7 mouse cellular contexts compared by ENCODE assay signal in the genomic region with DNA sequence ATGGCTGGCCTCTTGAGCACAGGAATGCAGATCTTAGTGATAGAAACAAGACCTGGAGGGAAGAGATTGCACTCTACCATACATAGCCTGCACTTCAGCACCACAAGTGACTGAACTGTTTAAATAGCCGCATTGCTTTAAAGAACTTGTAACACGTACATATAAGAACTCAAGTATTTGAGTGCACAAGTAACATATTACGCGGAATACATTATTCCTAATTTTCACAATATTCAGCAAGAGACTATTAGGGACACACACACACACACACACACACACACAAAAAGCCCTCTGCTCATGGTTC. TPM values are rescaled to one million over a fixed set of nuclear protein-coding genes. Genes with fewer than 3 reads are reported as not detected.
DNase-seq lines count a peak whose midpoint lies in the region; ATAC-seq and TF ChIP-seq lines count a peak whose summit lies in the region.

No protein-coding gene starts in this region.

- peak overlapping the region; percentile 70 for H3K4me2 ChIP-seq in lung, postnatal 0 days (replicated peaks; ENCODE audit: low read depth, low read length)
- H3K4me2 ChIP-seq in forebrain, embryonic 13.5 days: peak overlapping the region; percentile 71
- peak overlapping the region; percentile 67 for H3K4me2 ChIP-seq in limb, embryonic 15.5 days
- peak overlapping the region; percentile 67 for H3K4me2 ChIP-seq in stomach, embryonic 15.5 days

- TF ChIP-seq EP300 in lung, postnatal 0 days (IDR thresholded peaks at IDR 0.05): peak; percentile 75

- H3K4me1 ChIP-seq in lung, postnatal 0 days (ENCODE audit: insufficient read depth, low read depth, low read length): peaks cover 14% of the 10 kb centered on the region; the same call in 1 of the 2 replicates
- peaks cover 36% of the 10 kb centered on the region for H3K4me1 ChIP-seq in forebrain, embryonic 13.5 days
- H3K4me1 ChIP-seq in limb, embryonic 15.5 days: peaks cover 27% of the 10 kb centered on the region
- H3K4me1 ChIP-seq in stomach, embryonic 15.5 days: peaks cover 20% of the 10 kb centered on the region

- no peaks in the 10 kb centered on the region for H3K27me3 ChIP-seq in lung, postnatal 0 days (replicated peaks; ENCODE audit: insufficient read depth, low read length)
- no peaks in the 10 kb centered on the region for H3K27me3 ChIP-seq in forebrain, embryonic 13.5 days
- no peaks in the 10 kb centered on the region for H3K27me3 ChIP-seq in limb, embryonic 15.5 days
- no peaks in the 10 kb centered on the region for H3K27me3 ChIP-seq in stomach, embryonic 15.5 days (replicated peaks)

- H3K27ac ChIP-seq in lung, postnatal 0 days (ENCODE audit: low read length): peak overlapping the region; percentile 90
- H3K27ac ChIP-seq in forebrain, embryonic 13.5 days: 0 out of 2 replicates have a peak overlapping the region, but pooled peaks have one; percentile 37
- peak overlapping the region; percentile 79 for H3K27ac ChIP-seq in limb, embryonic 15.5 days
- H3K27ac ChIP-seq in stomach, embryonic 15.5 days: peak overlapping the region; percentile 74

- H3K36me3 ChIP-seq in lung, postnatal 0 days (ENCODE audit: insufficient read depth, low read length): no peaks in the 10 kb centered on the region
- H3K36me3 ChIP-seq in forebrain, embryonic 13.5 days (ENCODE audit: poor library complexity, severe bottlenecking): no peaks in the 10 kb centered on the region
- no peaks in the 10 kb centered on the region for H3K36me3 ChIP-seq in limb, embryonic 15.5 days
- H3K36me3 ChIP-seq in stomach, embryonic 15.5 days: no peaks in the 10 kb centered on the region

- H3K9ac ChIP-seq in lung, postnatal 0 days (replicated peaks; ENCODE audit: low read depth): peak overlapping the region; percentile 88; the same call in 1 of the 2 replicates
- peak overlapping the region; percentile 90 for H3K9ac ChIP-seq in forebrain, embryonic 13.5 days
- H3K9ac ChIP-seq in limb, embryonic 15.5 days: 0 out of 2 replicates have a peak overlapping the region, but pooled peaks have one; percentile 18
- H3K9ac ChIP-seq in stomach, embryonic 15.5 days: peak overlapping the region; percentile 26

- no peaks in the 10 kb centered on the region for H3K9me3 ChIP-seq in lung, postnatal 0 days (ENCODE audit: low read length)
- no peaks in the 10 kb centered on the region for H3K9me3 ChIP-seq in forebrain, embryonic 13.5 days (replicated peaks)
- H3K9me3 ChIP-seq in limb, embryonic 15.5 days: no peaks in the 10 kb centered on the region
- no peaks in the 10 kb centered on the region for H3K9me3 ChIP-seq in stomach, embryonic 15.5 days

- 0 out of 2 replicates have a peak, but pooled peaks have one; percentile 3 for ATAC-seq in lung, postnatal 0 days
- ATAC-seq in forebrain, embryonic 13.5 days: no peak
- ATAC-seq in limb, embryonic 15.5 days (ENCODE audit: insufficient number of reproducible peaks, low FRiP score, low TSS enrichment, low read depth): no peak
- no peak for ATAC-seq in stomach, embryonic 15.5 days (ENCODE audit: insufficient read depth, low FRiP score, low read depth)

- peak; percentile 80 for DNase-seq in lung, postnatal 0 days (ENCODE audit: low spot score)
- DNase-seq in lung, postnatal 36 days: no peak
- no peak for DNase-seq in gastrocnemius, adult 18-20 months (ENCODE audit: low spot score)
- DNase-seq in adrenal gland, postnatal 25 days: no peak

- H3K4me3 ChIP-seq in lung, postnatal 0 days (ENCODE audit: low read depth, low read length): peak overlapping the region; percentile 93
- peak overlapping the region; percentile 89 for H3K4me3 ChIP-seq in forebrain, embryonic 13.5 days
- H3K4me3 ChIP-seq in limb, embryonic 15.5 days: peak overlapping the region; percentile 92
- peak overlapping the region; percentile 94 for H3K4me3 ChIP-seq in stomach, embryonic 15.5 days (replicated peaks)

- 30% methylated on average over 4 of the region's 4 CpGs for WGBS in lung, postnatal 0 days
- 80% methylated on average over 4 of the region's 4 CpGs for WGBS in forebrain, embryonic 13.5 days
- 66% methylated on average over 4 of the region's 4 CpGs for WGBS in limb, embryonic 15.5 days
- 62% methylated on average over 4 of the region's 4 CpGs for WGBS in stomach, embryonic 15.5 days

- no peak for TF ChIP-seq CTCF in lung, postnatal 0 days (IDR thresholded peaks at IDR 0.05)

RNA-seq across cellular contexts. Expression of gene Cttnbp2nl, which starts 0.7 kb away (rescaled TPM):
- 70.4 and 82.1 TPM in 2 replicates for polyA plus RNA-seq in lung, postnatal 0 days (2015; fragmentation: Nextera tagmentation; extraction: Ambion mirVana)
- polyA plus RNA-seq in forebrain, embryonic 13.5 days (2015; fragmentation: Nextera tagmentation; extraction: Ambion mirVana): 53.2 and 54.9 TPM in 2 replicates
- 28.1 and 28.7 TPM in 2 replicates for polyA plus RNA-seq in limb, embryonic 15.5 days (2015; fragmentation: Nextera tagmentation; extraction: Ambion mirVana)
- polyA plus RNA-seq in stomach, embryonic 15.5 days (2015; fragmentation: Nextera tagmentation; extraction: Ambion mirVana): 22.9 and 23.0 TPM in 2 replicates
- total RNA-seq in gastrocnemius, adult 18-20 months (2021): 1 to 10 TPM; 5.8 to 6.3 TPM
- 14.1 and 19.3 TPM in 2 replicates for total RNA-seq in adrenal gland, postnatal 25 days (2021)

RNA-seq across cellular contexts. Expression of gene 4930564D02Rik, which starts 13.0 kb away (rescaled TPM):
- not detected in 2 replicates for polyA plus RNA-seq in lung, postnatal 0 days (2015; fragmentation: Nextera tagmentation; extraction: Ambion mirVana)
- polyA plus RNA-seq in forebrain, embryonic 13.5 days (2015; fragmentation: Nextera tagmentation; extraction: Ambion mirVana): not detected in 2 replicates
- not detected in 2 replicates for polyA plus RNA-seq in limb, embryonic 15.5 days (2015; fragmentation: Nextera tagmentation; extraction: Ambion mirVana)
- not detected in 2 replicates for polyA plus RNA-seq in stomach, embryonic 15.5 days (2015; fragmentation: Nextera tagmentation; extraction: Ambion mirVana)
- total RNA-seq in gastrocnemius, adult 18-20 months (2021): not detected
- not detected in 2 replicates for total RNA-seq in adrenal gland, postnatal 25 days (2021)

Comparison
In these comparisons a context has a peak if more than half of its experiments do, and no peak if none do; other contexts are left out.
1. H3K27ac ChIP-seq: peak in every context shown above with its lines; median percentile 90 in lung, postnatal 0 days; 79 in limb, embryonic 15.5 days; 74 in stomach, embryonic 15.5 days; 37 in forebrain, embryonic 13.5 days.
2. H3K9ac ChIP-seq: peak in every context shown above with its lines; median percentile 90 in forebrain, embryonic 13.5 days; 88 in lung, postnatal 0 days; 26 in stomach, embryonic 15.5 days; 18 in limb, embryonic 15.5 days.